Mouse (Mus musculus) ES-Bruce4 (cell line): ENCODE data around the gene Vmn2r87.

ENCODE experiments used
- CTCF ChIP-seq: IDR thresholded peaks from one replicate; pipeline ENCODE4 v1.8.1; 2011; ENCODE audit warnings: low read depth, low read length
- EP300 ChIP-seq: IDR thresholded peaks from 2 replicates; pipeline ENCODE4 v1.6.1; 2011; ENCODE audit warnings: low read depth, low read length; ENCODE audit not compliant: insufficient read depth

- TF ChIP-seq CTCF (no peak), EP300 (no peak)
Measured at GRCm38 (mm10) chr10:130497296-130497695, at the start of gene Vmn2r87.
